Mouse (Mus musculus) CH12.LX (cell line): ENCODE data around the gene Fbxo7. TPM values are rescaled to one million over a fixed set of nuclear protein-coding genes. Genes with fewer than 3 reads are reported as not detected.

ENCODE experiments used
- DNase-seq: peaks from one replicate; pipeline ENCODE4 v3.0.0-alpha.2; 2013; ENCODE audit errors: extremely low read depth
- H3K27ac ChIP-seq: 2 replicates; pipeline ENCODE4 v1.5.1; 2012; ENCODE audit warnings: low read depth, mild to moderate bottlenecking, control low read depth, moderate library complexity; ENCODE audit not compliant: insufficient read depth
- H3K27me3 ChIP-seq: replicated peaks from 2 replicates; pipeline ENCODE3; 2012; ENCODE audit warnings: inconsistent platforms
- H3K36me3 ChIP-seq, 2 experiments: replicated peaks in 1 of 2; 2 replicates each; pipeline versions ENCODE3 to v1.6.1; 2012; ENCODE audit warnings: inconsistent platforms in 1 of 2, low read length in 1 of 2, mild to moderate bottlenecking in 1 of 2, mixed read lengths in 1 of 2, moderate library complexity in 1 of 2; ENCODE audit not compliant: control insufficient read depth in 1 of 2, insufficient read depth in 1 of 2
- H3K4me1 ChIP-seq, 2 experiments: 2 replicates each; pipeline ENCODE4 v1.6.1; 2012; ENCODE audit warnings: inconsistent platforms in 1 of 2, moderate library complexity in 1 of 2; ENCODE audit not compliant: insufficient read depth in 2 of 2, control insufficient read depth in 1 of 2
- H3K4me2 ChIP-seq: 2 replicates; pipeline ENCODE4 v1.6.1; 2012; ENCODE audit warnings: low read depth, mild to moderate bottlenecking, control low read depth; ENCODE audit not compliant: poor library complexity, insufficient read depth, severe bottlenecking
- H3K4me3 ChIP-seq, 3 experiments: fragments of 150-350 bp in 1 of 3; sonication (generic) in 1 of 3; replicated peaks in 1 of 3; 2 replicates each; pipeline versions ENCODE3 to v1.5.1; 2011 to 2012; ENCODE audit warnings: low read depth in 2 of 3, low read length in 2 of 3, mild to moderate bottlenecking in 2 of 3, moderate library complexity in 2 of 3, control low read depth in 1 of 3, improper control_type of control experiment in 1 of 3, inconsistent platforms in 1 of 3, mixed read lengths in 1 of 3; ENCODE audit not compliant: poor library complexity in 1 of 3
- H3K79me2 ChIP-seq: replicated peaks from 2 replicates; pipeline ENCODE4 v1.6.1; 2012; ENCODE audit warnings: mild to moderate bottlenecking, moderate library complexity; ENCODE audit not compliant: control insufficient read depth, poor library complexity, insufficient read depth, severe bottlenecking; ENCODE audit errors: extremely low read depth
- H3K9ac ChIP-seq: 2 replicates; pipeline ENCODE4 v1.6.1; 2012; ENCODE audit warnings: low read depth, mild to moderate bottlenecking, control low read depth, moderate library complexity; ENCODE audit not compliant: insufficient read depth
- H3K9me3 ChIP-seq: replicated peaks from 2 replicates; pipeline ENCODE3; 2012; ENCODE audit warnings: low read length, inconsistent platforms, mixed read lengths
- BHLHE40 ChIP-seq: IDR thresholded peaks from 2 replicates; pipeline ENCODE4 v1.6.1; 2011; ENCODE audit warnings: mild to moderate bottlenecking, low read depth, low read length, improper control_type of control experiment
- CTCF ChIP-seq, 2 experiments: IDR thresholded peaks in 1 of 2; conservative IDR thresholded peaks in 1 of 2; 2 replicates each; pipeline ENCODE4 v1.5.1; 2011 to 2012; ENCODE audit warnings: low read depth in 2 of 2, low read length in 2 of 2, improper control_type of control experiment in 1 of 2, inconsistent platforms in 1 of 2, mild to moderate bottlenecking in 1 of 2, moderate library complexity in 1 of 2
- ETS1 ChIP-seq: conservative IDR thresholded peaks from 2 replicates; pipeline ENCODE4 v1.6.1; 2012; ENCODE audit warnings: low read depth, mild to moderate bottlenecking, inconsistent platforms, low read length, improper control_type of control experiment, moderate library complexity
- HCFC1 ChIP-seq: IDR thresholded peaks from 2 replicates; pipeline ENCODE4 v1.6.1; 2012; ENCODE audit warnings: low read depth, mild to moderate bottlenecking, inconsistent platforms, low read length, improper control_type of control experiment
- MAX ChIP-seq: IDR thresholded peaks from 2 replicates; pipeline ENCODE4 v1.6.1; 2011; ENCODE audit warnings: low read length, improper control_type of control experiment
- MAZ ChIP-seq: IDR thresholded peaks from 2 replicates; pipeline ENCODE4 v1.6.1; 2012; ENCODE audit warnings: low read depth, mild to moderate bottlenecking, inconsistent platforms, low read length, improper control_type of control experiment, moderate library complexity
- MXI1 ChIP-seq: IDR thresholded peaks from 2 replicates; pipeline ENCODE4 v1.6.1; 2011; ENCODE audit warnings: mild to moderate bottlenecking, low read depth, low read length, improper control_type of control experiment
- MYC ChIP-seq: IDR thresholded peaks from 2 replicates; pipeline ENCODE4 v1.6.1; 2011; ENCODE audit warnings: low read depth, mild to moderate bottlenecking, improper control_type of control experiment, low read length
- NELFE ChIP-seq: IDR thresholded peaks from 2 replicates; pipeline ENCODE4 v1.6.1; 2011; ENCODE audit warnings: low read depth, low read length, improper control_type of control experiment
- PAX5 ChIP-seq: IDR thresholded peaks from 2 replicates; pipeline ENCODE4 v1.6.1; 2012; ENCODE audit warnings: low read length, inconsistent platforms, mixed read lengths
- RAD21 ChIP-seq: IDR thresholded peaks from 2 replicates; pipeline ENCODE4 v1.6.1; 2011; ENCODE audit warnings: low read depth, mild to moderate bottlenecking, low read length, improper control_type of control experiment, moderate library complexity
- SIN3A ChIP-seq: IDR thresholded peaks from 2 replicates; pipeline ENCODE4 v1.6.1; 2012; ENCODE audit warnings: low read length, improper control_type of control experiment, inconsistent platforms
- SMC3 ChIP-seq: IDR thresholded peaks from 2 replicates; pipeline ENCODE4 v1.6.1; 2011; ENCODE audit warnings: low read depth, low read length, improper control_type of control experiment
- TBP ChIP-seq: conservative IDR thresholded peaks from 2 replicates; pipeline ENCODE4 v1.6.1; 2011; ENCODE audit warnings: low read depth, low read length, improper control_type of control experiment
- USF1 ChIP-seq: IDR thresholded peaks from 2 replicates; pipeline ENCODE4 v1.6.1; 2014; ENCODE audit warnings: low read depth, mild to moderate bottlenecking, inconsistent platforms, low read length, improper control_type of control experiment
- ZMIZ1 ChIP-seq: IDR thresholded peaks from 2 replicates; pipeline ENCODE4 v1.6.1; 2012; ENCODE audit warnings: low read depth, mild to moderate bottlenecking, inconsistent platforms, low read length, improper control_type of control experiment
- ZNF384 ChIP-seq: IDR thresholded peaks from 2 replicates; pipeline ENCODE4 v1.6.1; 2012; ENCODE audit warnings: low read depth, low read length, improper control_type of control experiment, inconsistent platforms
- dilution Hi-C: fragments of 300-500 bp; cut with MboI; formaldehyde crosslinking; loops from 2 replicates; pipeline ENCODE4 v1.14.3; 2020; ENCODE audit warnings: low sequenced_read_pairs; ENCODE audit not compliant: extremely low pct_unique_long_range_greater_than_20kb, extremely low pct_ligation_motif_present
- in situ Hi-C: fragments of 300-500 bp; cut with MboI; formaldehyde crosslinking; loops from 3 replicates; pipeline ENCODE4 v1.14.3; 2019; ENCODE audit warnings: low sequenced_read_pairs, low pct_ligation_motif_present, low pct_unique_long_range_greater_than_20kb, mixed read lengths
- polyA plus RNA-seq: library from polyadenylated mRNA; unstranded; fragments of >175 nt; gene quantifications from 2 replicates; pipeline ENCODE4 v1.2.1, GENCODE M21; 2012; ENCODE audit warnings: low read depth; ENCODE audit not compliant: insufficient read length
- total RNA-seq, 2 experiments: library from RNA; depleted of rRNA; stranded (reverse); fragments of 300-350 nt in 1 of 2; fragments of >200 nt in 1 of 2; gene quantifications; 2 replicates each; pipeline ENCODE4 v1.2.3; 2012 to 2014

Fbxo7 gene
- total and polyA plus RNA-seq, 3 experiments: 13.1 to 18.7 (median 18.3) TPM

GRCm38 (mm10) chr10:86070751-86071150, 49.0 kb downstream of the Fbxo7 start:
- Histone ChIP-seq H3K4me2 (no peak overlapping the region), H3K4me3 (no peak overlapping the region), H3K9ac (no peak overlapping the region), H3K79me2 (no peaks in the 10 kb centered on the region), H3K4me1 (peaks cover 0 to 2% of the 10 kb centered on the region in 2 experiments; a peak in 1 of 4 replicates), H3K36me3 (peaks cover 0 to 2% of the 10 kb centered on the region in 2 experiments)
- TF ChIP-seq ZNF384: no peak
- TF ChIP-seq MYC: no peak
- TF ChIP-seq SMC3: no peak
- TF ChIP-seq PAX5: no peak
- no peak for TF ChIP-seq ZMIZ1
- no peak for TF ChIP-seq RAD21
- no peak for TF ChIP-seq MAZ
- no peak for TF ChIP-seq ETS1
- no peak for TF ChIP-seq MXI1
- no peak for TF ChIP-seq CTCF (conservative IDR thresholded peaks at IDR 0.05 in 1 of 2, IDR thresholded peaks at IDR 0.05 in 1 of 2; ENCODE audit: low read depth in 2 of 2, low read length in 2 of 2)
- no peak for TF ChIP-seq HCFC1
- no peak for TF ChIP-seq TBP
- TF ChIP-seq, all 38 proteins: peak for 0
- dilution Hi-C loops: no loop called here
- no peak for DNase-seq
- in situ Hi-C loops: no loop called here
- H3K27me3 ChIP-seq: no peaks in the 10 kb centered on the region
- H3K9me3 ChIP-seq: peaks cover 8% of the 10 kb centered on the region
- H3K27ac ChIP-seq: no peak overlapping the region

- Histone ChIP-seq H3K36me3 (peaks cover 0 to 2% of the 10 kb centered on the region in 2 experiments), H3K79me2 (no peaks in the 10 kb centered on the region), H3K27ac (no peak overlapping the region), H3K9ac (no peak overlapping the region), H3K4me1 (peaks cover 0 to 12% of the 10 kb centered on the region in 2 experiments; a peak in 2 of 4 replicates), H3K4me2 (no peak overlapping the region), H3K9me3 (peaks cover 8% of the 10 kb centered on the region), H3K4me3 (no peak overlapping the region), H3K27me3 (no peaks in the 10 kb centered on the region)
- TF ChIP-seq MAX: no peak
- TF ChIP-seq SIN3A: no peak
- TF ChIP-seq NELFE: no peak
- TF ChIP-seq USF1: no peak
- no peak for TF ChIP-seq MXI1
- 0 out of 2 replicates have a peak, but pooled peaks have one; percentile 23 for TF ChIP-seq BHLHE40
- dilution Hi-C loops: no loop called here
- in situ Hi-C loops: no loop called here
- DNase-seq: peak; percentile 15
Measured at GRCm38 (mm10) chr10:86074134-86074533, 52.4 kb downstream of the Fbxo7 start.
